Mouse (Mus musculus): ENCODE data around the gene Mrtfa.
A peak's percentile ranks its signal among the peaks of the same experiment; 100 is the strongest.

Gene Mrtfa

GRCm38 (mm10) chr15:81062175-81062588 lies 128.4 kb downstream of the Mrtfa start:
- DNase-seq: peak; percentile 66

- no peak for DNase-seq
These were observed 129.6 kb downstream of the Mrtfa start for GRCm38 (mm10) chr15:81060975-81061374.

- DNase-seq: no peak
These were observed 132.8 kb downstream of the Mrtfa start for GRCm38 (mm10) chr15:81057736-81058135.

DNA sequence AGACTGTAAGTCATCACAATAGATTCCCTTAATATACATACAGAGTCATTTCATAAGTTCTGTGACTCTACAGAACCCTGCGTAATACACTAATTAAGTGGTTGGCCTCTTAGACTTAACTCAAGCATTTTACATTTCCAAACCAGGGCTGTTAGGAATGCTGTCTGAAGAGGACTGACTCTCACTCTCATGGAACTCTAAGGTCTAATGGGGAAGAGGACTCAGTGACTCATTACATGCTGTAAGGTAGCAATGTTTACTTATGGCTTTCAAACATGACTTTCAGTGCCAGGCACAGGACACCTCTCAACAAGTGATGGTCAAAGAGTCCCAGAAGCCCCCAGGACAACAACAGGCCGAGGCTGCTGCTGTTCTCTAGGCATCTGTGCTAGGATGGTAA lies 135.1 kb downstream of the Mrtfa start:
- DNase-seq: no peak

GRCm38 (mm10) chr15:81052491-81052890 lies 138.1 kb downstream of the Mrtfa start:
- DNase-seq: no peak

- DNase-seq: no peak
These were observed 140.1 kb downstream of the Mrtfa start for GRCm38 (mm10) chr15:81050488-81050887.

DNA sequence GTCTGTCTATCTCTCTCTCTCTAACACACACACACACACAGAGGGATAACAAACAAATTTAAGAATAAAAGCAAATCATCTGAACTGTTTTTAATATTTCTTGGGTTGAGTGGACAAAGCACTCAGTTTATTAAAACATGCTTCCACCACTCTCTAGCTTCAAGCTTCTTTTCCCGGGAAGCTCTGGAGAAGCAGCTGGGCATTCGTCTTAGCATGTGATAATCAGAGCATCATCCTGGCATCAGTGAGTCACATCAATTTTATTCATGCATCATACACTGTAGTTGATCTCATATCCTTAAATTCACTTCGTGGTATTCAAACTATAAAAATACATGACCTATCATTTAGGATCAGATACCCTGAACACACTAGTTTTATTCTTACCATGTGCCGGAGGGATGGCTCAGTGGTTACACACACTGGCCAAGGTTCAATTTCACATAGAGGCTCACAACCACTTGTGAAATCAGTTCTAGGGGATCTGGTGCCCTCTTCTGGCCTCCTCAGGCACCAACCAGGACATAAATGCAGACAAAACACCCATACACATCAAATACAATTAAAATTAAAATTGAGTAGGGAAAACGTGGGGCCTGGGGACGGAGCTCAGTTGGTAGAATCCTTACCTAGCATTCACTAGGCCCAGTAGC lies 141.0 kb downstream of the Mrtfa start:
- DNase-seq: peak; percentile 34

DNA sequence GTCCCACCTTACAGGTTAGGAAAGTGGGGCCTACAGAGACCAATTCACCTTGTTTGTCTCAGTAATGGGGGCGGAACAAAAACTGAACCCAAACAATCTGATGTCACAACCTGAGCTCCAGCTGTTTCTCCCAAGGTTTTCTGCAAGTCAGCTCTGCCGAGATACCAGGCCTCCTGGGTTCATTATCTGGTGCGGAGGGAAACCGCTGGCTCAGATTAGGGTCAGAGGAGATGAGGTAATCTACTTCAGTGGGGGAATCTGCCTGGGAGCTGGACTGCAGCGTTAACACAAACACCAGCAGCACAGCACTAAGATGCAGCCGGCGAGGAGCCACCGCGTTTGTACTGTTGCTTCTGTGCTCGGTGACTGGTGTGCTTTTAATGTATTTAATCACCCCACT lies 143.1 kb downstream of the Mrtfa start:
- DNase-seq: no peak

- DNase-seq: no peak
These were observed 144.5 kb downstream of the Mrtfa start for GRCm38 (mm10) chr15:81046061-81046460.

- no peak for DNase-seq
These were observed 145.2 kb downstream of the Mrtfa start for GRCm38 (mm10) chr15:81045336-81045735.

- no peak for DNase-seq
These were observed 146.1 kb downstream of the Mrtfa start for GRCm38 (mm10) chr15:81044446-81044845.

- DNase-seq: peak; percentile 43
These were observed 148.2 kb downstream of the Mrtfa start for GRCm38 (mm10) chr15:81042276-81042931.

DNA sequence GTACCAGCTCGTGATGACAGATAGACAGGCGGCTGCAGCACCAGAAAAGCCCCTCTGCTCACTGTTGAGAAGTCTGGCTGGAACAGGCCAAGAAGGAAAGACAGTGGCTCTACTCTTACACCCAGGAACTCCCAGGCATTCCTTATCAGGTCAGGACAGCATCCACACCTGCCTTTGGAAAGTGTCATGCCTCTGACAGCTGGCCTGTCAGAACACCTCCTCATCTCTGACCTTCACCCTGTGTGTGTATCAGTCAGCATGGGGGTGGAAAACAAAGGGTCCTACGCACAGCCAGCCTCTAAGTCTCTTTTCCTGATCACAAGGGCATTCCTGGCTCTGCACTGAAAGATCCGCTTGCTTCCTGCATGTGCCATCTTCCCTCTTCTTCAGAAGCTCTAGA lies 148.8 kb downstream of the Mrtfa start:
- no peak for DNase-seq

DNA sequence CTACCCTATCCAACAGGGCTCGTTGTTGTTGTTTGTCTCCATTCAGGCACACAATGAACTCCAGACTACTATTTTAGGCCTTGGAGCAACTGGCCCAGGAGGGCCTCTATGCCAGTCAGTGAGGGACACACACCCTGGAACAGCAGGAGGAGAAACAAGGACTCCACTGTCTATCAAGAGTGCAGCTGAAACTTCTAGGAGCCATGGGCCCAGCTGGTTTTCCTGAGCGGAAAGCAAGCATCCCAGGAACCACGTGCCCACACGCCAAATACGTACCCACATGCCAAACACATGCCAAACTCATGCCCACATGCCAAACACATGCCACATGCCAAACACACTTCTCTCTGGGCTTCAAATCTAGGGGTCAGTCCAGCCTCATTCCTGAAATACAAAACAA lies 152.1 kb downstream of the Mrtfa start:
- DNase-seq: no peak

DNA sequence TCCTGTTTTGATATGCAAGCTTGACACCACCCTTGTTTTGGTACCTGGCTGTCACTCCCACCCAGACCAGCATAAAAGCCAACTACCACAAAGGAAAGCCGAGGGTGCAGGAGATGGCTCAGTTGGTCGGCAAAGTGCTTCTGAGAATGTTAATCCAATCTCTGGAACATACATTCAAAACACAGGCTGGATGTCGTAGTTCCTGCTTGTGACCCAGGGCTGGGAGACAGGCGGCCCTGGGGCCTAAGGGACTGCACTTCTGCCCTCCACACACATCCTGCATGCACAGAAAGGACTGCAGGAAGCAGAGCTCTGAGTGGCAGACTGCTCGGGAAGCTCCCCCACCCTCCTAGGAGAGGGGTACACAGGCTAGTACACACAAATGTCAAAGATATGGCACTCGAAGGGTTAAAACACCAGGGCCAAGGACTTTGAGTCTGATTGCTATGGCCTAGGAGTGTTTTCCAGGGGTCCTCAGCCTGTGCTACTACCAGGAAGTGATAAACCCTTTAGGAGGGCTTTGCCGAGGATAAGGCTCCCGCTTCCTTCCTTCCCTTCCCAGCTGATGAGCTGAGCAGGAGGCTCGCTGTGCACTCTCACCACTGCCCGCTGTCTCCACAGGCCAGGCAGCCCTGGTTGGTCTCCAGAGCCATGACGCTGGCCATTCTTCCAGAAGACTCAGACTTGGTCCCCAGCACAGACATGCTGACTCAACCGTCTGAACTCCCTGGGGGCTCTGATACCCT lies 155.0 kb downstream of the Mrtfa start:
- DNase-seq: no peak

DNA sequence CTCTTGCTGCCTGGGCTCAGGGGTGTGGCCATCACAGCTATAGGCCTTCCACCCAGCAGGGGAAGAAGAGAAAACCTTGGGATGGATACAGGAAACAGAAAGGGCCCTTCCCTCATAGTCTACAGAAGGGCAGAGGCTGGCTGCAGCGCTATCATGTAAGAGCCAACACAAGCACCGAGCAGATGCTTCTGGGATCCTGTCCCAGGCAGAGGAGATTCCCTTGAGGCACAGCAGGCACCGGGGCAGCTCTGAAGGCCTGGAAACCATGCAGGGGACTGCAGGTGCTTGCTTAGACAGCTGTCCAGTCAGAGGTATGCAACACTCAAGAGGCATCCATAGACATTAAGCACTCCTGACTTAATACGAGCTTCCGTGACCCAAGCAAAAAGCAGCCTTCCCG lies 156.4 kb downstream of the Mrtfa start:
- DNase-seq: no peak

GRCm38 (mm10) chr15:81032941-81033629 lies 157.5 kb downstream of the Mrtfa start:
- no peak for DNase-seq

DNA sequence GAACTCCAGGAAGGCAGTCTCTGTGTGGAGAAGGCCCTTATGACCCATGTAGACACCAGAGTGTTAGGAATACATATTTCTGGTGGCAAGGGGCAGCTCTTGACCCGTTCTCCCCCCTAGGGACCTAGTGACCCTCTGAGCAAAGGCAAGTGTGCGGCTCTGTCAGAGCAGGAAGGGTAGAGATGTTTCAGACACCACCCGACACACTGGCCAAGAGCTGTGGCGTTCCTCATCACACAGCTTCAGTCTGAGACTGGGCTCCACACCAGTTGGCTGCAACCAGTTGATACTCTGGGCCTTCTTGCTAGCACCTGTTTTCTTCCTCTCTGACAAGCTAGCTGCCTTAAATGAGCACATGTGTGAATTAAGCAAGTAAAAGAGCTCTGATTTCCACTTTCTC lies 158.9 kb downstream of the Mrtfa start:
- no peak for DNase-seq

DNA sequence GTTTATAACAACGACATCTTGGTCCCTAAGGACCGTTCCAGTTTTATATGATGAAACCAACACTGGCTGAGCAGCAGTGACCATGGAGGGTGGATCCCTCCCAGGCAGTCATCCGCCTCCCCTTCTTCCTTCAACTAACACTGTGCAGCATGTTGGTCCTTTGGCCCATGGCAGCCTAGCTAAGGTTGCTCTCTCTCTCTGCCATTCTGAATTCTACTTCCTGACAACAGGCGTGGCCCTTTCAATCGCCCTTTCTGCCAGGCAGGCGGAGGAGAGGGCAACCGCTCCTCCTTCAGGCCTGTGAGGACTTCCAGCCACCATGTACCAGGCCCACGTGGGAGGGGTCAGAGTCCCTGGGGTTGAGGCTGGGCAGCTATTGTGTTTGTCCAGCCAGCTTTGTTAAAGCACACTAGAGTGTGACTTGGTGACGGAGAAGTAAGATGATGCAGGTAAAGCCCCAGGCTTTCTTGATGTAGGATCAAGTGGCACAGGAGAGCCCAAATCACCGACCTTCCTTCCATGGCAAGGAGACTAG lies 159.6 kb downstream of the Mrtfa start:
- DNase-seq: peak; percentile 35

- peak; percentile 86 for DNase-seq
These were observed 163.0 kb downstream of the Mrtfa start for GRCm38 (mm10) chr15:81027378-81028173.

- no peak for DNase-seq
These were observed 163.7 kb downstream of the Mrtfa start for GRCm38 (mm10) chr15:81026901-81027300.

- DNase-seq: no peak
These were observed 166.7 kb downstream of the Mrtfa start for GRCm38 (mm10) chr15:81023842-81024241.

All from kidney, adult 18-20 months (tissue).